Mouse (Mus musculus) hindbrain, embryonic 12.5 days (tissue): ENCODE measurements around the gene Ofcc1. TPM values are rescaled to one million over a fixed set of nuclear protein-coding genes. Genes with fewer than 3 reads are reported as not detected.

Experiments used
- ATAC-seq: fragments of 200-750 bp; cut with Nextera tagmentation; 2 replicates; pipeline ENCODE4 v1.8.0; 2017; ENCODE audit warnings: moderate TSS enrichment; ENCODE audit not compliant: low FRiP score
- H3K27ac ChIP-seq: fragments of 300-500 bp; sonication (generic); 2 replicates; pipeline ENCODE4 v1.5.1; 2016; ENCODE audit warnings: mild to moderate bottlenecking
- H3K27me3 ChIP-seq: fragments of 300-500 bp; sonication (generic); 2 replicates; pipeline ENCODE4 v1.6.1; 2016; ENCODE audit warnings: mild to moderate bottlenecking
- H3K36me3 ChIP-seq: fragments of 300-500 bp; sonication (generic); 2 replicates; pipeline ENCODE4 v1.6.1; 2016; ENCODE audit warnings: mild to moderate bottlenecking
- H3K4me1 ChIP-seq: fragments of 300-500 bp; sonication (generic); 2 replicates; pipeline ENCODE4 v1.6.1; 2016
- H3K4me2 ChIP-seq: fragments of 300-500 bp; sonication (generic); replicated peaks from 2 replicates; pipeline ENCODE4 v1.6.1; 2016; ENCODE audit warnings: mild to moderate bottlenecking
- H3K4me3 ChIP-seq: fragments of 300-500 bp; sonication (generic); 2 replicates; pipeline ENCODE4 v1.5.1; 2016; ENCODE audit warnings: mild to moderate bottlenecking
- H3K9ac ChIP-seq: fragments of 300-500 bp; sonication (generic); 2 replicates; pipeline ENCODE4 v1.6.1; 2016; ENCODE audit warnings: mild to moderate bottlenecking, moderate library complexity
- H3K9me3 ChIP-seq: fragments of 300-500 bp; sonication (generic); replicated peaks from 2 replicates; pipeline ENCODE4 v1.6.1; 2016; ENCODE audit warnings: mild to moderate bottlenecking
- WGBS: fragments of 180-500 bp; shearing (Covaris S2); methylation state at CpG from one replicate; pipeline ENCODE4 v1.1.7; 2016; 5-methylcytosine and 5-hydroxymethylcytosine counted together
- polyA plus RNA-seq: library from polyadenylated mRNA; unstranded; fragments of >200 nt; fragmentation: Nextera tagmentation; extraction: Ambion mirVana; gene quantifications from 2 replicates; pipeline ENCODE4 v1.2.1, GENCODE M21; 2016

Ofcc1 gene
- polyA plus RNA-seq, 1 experiment from 2014 or later = not detected

DNA sequence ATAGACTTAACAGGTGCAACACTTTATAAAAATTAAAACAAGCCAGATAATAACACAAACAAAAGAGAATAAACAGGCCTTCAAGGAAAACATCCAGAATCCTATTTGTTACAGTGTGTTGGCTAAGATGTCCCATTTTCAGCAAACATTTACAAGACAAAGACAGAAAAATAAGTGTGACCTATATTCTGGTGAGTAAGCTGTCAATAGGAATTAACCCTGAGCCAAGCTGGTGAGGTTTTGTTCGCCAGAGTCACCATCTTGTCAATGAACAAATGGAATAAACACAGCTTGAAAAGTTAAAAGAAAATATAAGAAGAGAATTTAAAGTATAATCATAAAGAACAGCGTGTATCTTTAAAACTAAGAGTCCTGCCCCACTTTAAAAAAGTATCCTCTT is 68.4 kb downstream of the Ofcc1 start:
- H3K27me3 ChIP-seq = no peaks in the 10 kb centered on the region
- no peak overlapping the region for H3K9ac ChIP-seq
- WGBS = 86% methylated on average over 2 of the region's 2 CpGs

GRCm38 (mm10) chr13:40290846-40291245 is 70.4 kb downstream of the Ofcc1 start:
- H3K9me3 ChIP-seq = no peaks in the 10 kb centered on the region

More for the DNA sequence above, 68.4 kb downstream of the Ofcc1 start:
- H3K4me2 ChIP-seq = no peak overlapping the region
- no peaks in the 10 kb centered on the region for H3K9me3 ChIP-seq
- H3K36me3 ChIP-seq = no peaks in the 10 kb centered on the region
- H3K4me3 ChIP-seq = no peak overlapping the region
- no peak overlapping the region for H3K27ac ChIP-seq
- ATAC-seq = no peak
- no peaks in the 10 kb centered on the region for H3K4me1 ChIP-seq

GRCm38 (mm10) chr13:40288650-40289049 is 72.6 kb downstream of the Ofcc1 start:
- no peaks in the 10 kb centered on the region for H3K4me1 ChIP-seq
- H3K27ac ChIP-seq = no peak overlapping the region
- no peak overlapping the region for H3K4me3 ChIP-seq
- H3K4me2 ChIP-seq = no peak overlapping the region
- H3K27me3 ChIP-seq = no peaks in the 10 kb centered on the region
- WGBS = 78% methylated on average over 4 of the region's 4 CpGs
- no peaks in the 10 kb centered on the region for H3K36me3 ChIP-seq
- H3K9ac ChIP-seq = no peak overlapping the region
- H3K9me3 ChIP-seq = no peaks in the 10 kb centered on the region
- ATAC-seq = no peak

More at GRCm38 (mm10) chr13:40290846-40291245, 70.4 kb downstream of the Ofcc1 start:
- no peak overlapping the region for H3K9ac ChIP-seq
- H3K36me3 ChIP-seq = no peaks in the 10 kb centered on the region
- H3K27me3 ChIP-seq = no peaks in the 10 kb centered on the region
- 74% methylated on average over 10 of the region's 10 CpGs for WGBS
- ATAC-seq = no peak
- H3K4me1 ChIP-seq = no peaks in the 10 kb centered on the region
- no peak overlapping the region for H3K4me2 ChIP-seq
- no peak overlapping the region for H3K27ac ChIP-seq
- H3K4me3 ChIP-seq = no peak overlapping the region

DNA sequence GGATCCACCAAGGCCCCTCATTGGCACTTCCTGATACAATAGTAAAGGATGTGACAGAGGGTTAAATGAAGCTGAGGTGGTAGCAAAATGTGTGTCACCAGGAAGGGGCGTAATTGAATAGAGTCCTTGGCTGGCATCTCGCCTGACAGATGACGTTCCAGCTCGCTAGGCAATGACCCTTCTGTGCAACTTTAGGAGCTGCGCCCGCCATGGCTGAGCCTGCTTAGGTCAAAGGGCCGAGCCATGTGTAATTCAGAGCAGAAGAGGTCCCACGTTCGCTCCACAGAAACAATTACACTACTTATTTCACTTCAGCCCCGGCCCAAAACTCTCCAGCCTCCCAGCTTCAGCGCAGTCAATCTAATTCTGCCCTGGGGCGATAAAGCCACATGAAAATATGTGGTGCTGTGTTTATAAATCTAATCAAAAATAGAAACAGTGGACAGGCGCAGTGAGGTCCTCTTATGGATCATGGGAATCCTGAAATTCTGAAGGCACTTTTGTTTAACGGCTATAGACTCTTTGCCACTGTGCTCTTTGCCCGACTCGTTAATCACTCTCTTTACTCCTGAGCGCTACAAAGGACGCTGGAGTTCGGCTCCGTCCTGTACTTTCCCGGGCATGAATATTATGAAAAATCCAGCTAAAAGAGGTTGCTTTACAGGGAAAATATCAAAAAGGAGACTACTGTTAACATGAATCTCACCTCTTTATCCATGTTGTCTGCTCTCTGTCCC is 73.8 kb downstream of the Ofcc1 start:
- Histone ChIP-seq H3K4me2 (peak overlapping the region; percentile 37), H3K9me3 (no peaks in the 10 kb centered on the region), H3K36me3 (no peaks in the 10 kb centered on the region), H3K9ac (no peak overlapping the region), H3K27me3 (no peaks in the 10 kb centered on the region), H3K27ac (no peak overlapping the region), H3K4me3 (0 out of 2 replicates have a peak overlapping the region, but pooled peaks have one; percentile 1), H3K4me1 (no peaks in the 10 kb centered on the region)
- no peak for ATAC-seq
- WGBS = 35% methylated on average over 20 of the region's 21 CpGs

DNA sequence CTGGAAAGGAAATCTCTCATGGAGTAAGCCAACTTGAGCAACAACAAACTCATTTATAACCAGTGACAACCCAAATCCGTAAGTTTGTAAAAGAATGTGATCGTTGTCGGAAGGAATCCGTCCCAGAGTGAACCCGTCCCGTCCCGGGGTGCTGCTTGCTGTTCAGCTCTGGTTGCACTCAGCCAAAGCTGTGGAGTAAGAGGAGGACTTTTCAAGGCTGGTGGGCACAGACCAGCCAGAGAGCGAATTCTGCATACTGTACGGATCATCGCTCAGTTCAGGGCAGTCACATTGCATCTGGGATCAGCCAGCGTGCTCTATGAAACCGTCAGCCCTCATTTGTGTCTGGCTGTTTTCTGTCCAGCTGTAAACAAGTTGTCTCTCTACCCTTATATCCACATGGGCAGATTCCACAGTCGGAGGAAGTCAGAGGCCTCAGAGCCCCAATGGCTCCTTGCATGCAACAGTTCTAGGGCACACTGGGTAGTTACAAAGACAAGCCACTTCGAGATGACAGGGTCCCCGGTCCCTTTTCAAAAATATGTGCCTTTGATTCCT is 75.9 kb downstream of the Ofcc1 start:
- Histone ChIP-seq H3K9ac (no peak overlapping the region), H3K4me3 (no peak overlapping the region), H3K27ac (no peak overlapping the region), H3K36me3 (no peaks in the 10 kb centered on the region), H3K4me1 (no peaks in the 10 kb centered on the region), H3K27me3 (no peaks in the 10 kb centered on the region), H3K4me2 (no peak overlapping the region), H3K9me3 (no peaks in the 10 kb centered on the region)
- ATAC-seq = no peak
- 74% methylated on average over 15 of the region's 15 CpGs for WGBS

DNA sequence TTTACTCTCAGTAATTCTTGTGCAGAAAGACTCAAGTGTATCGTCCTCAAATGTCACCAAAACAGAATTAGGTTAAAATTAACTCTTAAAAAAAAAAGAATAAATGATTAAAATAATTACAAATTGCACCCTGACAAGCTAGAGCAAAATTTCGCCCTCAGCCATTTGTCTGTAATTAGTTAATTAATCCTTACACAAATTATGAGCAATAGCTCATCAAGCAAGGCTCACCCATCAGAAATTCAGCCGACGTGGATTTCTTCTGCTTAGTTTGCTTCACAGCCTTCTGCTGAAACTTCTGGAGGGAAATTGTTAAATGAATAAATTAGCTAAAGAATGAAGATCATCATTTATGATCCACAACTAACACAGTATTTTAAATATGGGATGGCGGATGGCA is 80.6 kb downstream of the Ofcc1 start:
- WGBS = 87% methylated on average over 5 of the region's 5 CpGs
- Histone ChIP-seq H3K4me2 (no peak overlapping the region), H3K4me3 (no peak overlapping the region), H3K4me1 (no peaks in the 10 kb centered on the region), H3K9ac (no peak overlapping the region), H3K36me3 (no peaks in the 10 kb centered on the region), H3K27ac (no peak overlapping the region), H3K27me3 (no peaks in the 10 kb centered on the region), H3K9me3 (no peaks in the 10 kb centered on the region)
- ATAC-seq = no peak

GRCm38 (mm10) chr13:40267546-40267945 is 93.7 kb downstream of the Ofcc1 start:
- no peaks in the 10 kb centered on the region for H3K9me3 ChIP-seq
- no peak overlapping the region for H3K4me3 ChIP-seq
- H3K27me3 ChIP-seq = no peaks in the 10 kb centered on the region
- no peaks in the 10 kb centered on the region for H3K4me1 ChIP-seq
- H3K36me3 ChIP-seq = no peaks in the 10 kb centered on the region
- 81% methylated on average over 9 of the region's 9 CpGs for WGBS
- no peak overlapping the region for H3K9ac ChIP-seq
- no peak for ATAC-seq
- no peak overlapping the region for H3K27ac ChIP-seq
- H3K4me2 ChIP-seq = no peak overlapping the region

DNA sequence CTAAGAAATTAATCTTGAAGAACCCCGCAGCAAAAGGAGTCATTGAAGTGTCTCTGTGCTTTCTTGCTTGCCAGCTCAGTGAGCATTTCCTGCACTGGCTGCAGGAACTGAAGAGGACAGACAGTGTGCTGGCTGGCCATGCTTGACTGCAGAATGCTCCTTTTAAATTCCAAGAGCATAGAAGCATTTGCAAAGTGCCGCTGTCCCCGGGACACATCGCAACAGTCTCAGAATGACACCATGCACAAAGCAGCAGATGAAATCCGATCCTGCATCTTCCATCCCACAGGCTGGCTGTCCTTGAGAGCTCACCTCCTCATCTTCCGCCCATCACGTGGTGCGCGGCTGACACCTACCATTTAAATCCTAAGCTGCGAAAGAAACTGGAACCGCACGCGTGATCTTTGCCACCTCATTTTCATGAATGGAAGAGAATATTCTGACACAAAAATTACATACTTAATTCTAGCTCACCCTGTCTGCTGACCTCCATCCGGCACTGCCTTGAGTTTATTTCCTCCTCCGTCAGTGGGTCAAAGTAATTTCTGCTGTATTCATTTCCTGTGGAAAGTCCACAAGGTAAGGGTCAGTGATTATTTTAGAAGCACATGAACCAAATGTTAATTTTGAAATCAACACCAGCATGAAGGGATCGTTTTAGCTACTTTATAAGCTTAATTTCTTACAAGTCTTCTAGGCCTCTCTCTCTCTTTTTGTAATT is 98.0 kb downstream of the Ofcc1 start:
- Histone ChIP-seq H3K27me3 (no peaks in the 10 kb centered on the region), H3K4me2 (no peak overlapping the region; the same call in 1 of the 2 replicates), H3K27ac (no peak overlapping the region), H3K9me3 (no peaks in the 10 kb centered on the region), H3K4me3 (no peak overlapping the region), H3K36me3 (no peaks in the 10 kb centered on the region), H3K4me1 (no peaks in the 10 kb centered on the region), H3K9ac (no peak overlapping the region)
- no peak for ATAC-seq
- WGBS = 62% methylated on average over 16 of the region's 16 CpGs

GRCm38 (mm10) chr13:40258757-40259156 is 102.5 kb downstream of the Ofcc1 start:
- H3K36me3 ChIP-seq = no peaks in the 10 kb centered on the region
- no peak overlapping the region for H3K27ac ChIP-seq
- ATAC-seq = no peak
- H3K9ac ChIP-seq = no peak overlapping the region
- WGBS = 73% methylated on average over 5 of the region's 5 CpGs
- H3K9me3 ChIP-seq = no peaks in the 10 kb centered on the region
- no peak overlapping the region for H3K4me3 ChIP-seq
- no peaks in the 10 kb centered on the region for H3K4me1 ChIP-seq
- no peaks in the 10 kb centered on the region for H3K27me3 ChIP-seq
- no peak overlapping the region for H3K4me2 ChIP-seq

DNA sequence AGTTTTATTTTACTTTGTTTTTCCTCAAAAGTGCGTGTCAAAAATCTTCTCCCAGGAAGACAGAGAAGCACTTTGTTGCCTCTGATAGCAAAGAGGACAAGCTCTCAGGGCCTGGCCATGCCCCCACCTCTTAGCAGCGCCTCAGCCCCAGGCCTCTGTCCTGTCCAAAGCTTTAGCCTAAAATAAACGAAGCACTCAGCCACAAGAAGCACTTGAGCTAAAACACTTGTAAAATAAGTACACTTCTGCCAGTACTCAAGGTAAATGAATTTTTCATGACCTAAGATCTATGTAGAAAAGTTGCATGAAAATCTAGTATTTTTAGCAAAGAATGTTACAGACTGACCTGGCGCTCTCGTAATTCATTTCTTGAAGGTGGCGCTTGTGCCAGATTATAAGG is 117.4 kb downstream of the Ofcc1 start:
- Histone ChIP-seq H3K9me3 (no peaks in the 10 kb centered on the region), H3K4me1 (no peaks in the 10 kb centered on the region), H3K36me3 (no peaks in the 10 kb centered on the region), H3K27ac (no peak overlapping the region), H3K4me2 (no peak overlapping the region), H3K27me3 (no peaks in the 10 kb centered on the region), H3K4me3 (no peak overlapping the region), H3K9ac (no peak overlapping the region)
- 86% methylated on average over 6 of the region's 6 CpGs for WGBS
- ATAC-seq = no peak

GRCm38 (mm10) chr13:40236356-40236755 is 124.9 kb downstream of the Ofcc1 start:
- Histone ChIP-seq H3K27ac (no peak overlapping the region), H3K4me2 (no peak overlapping the region), H3K4me3 (no peak overlapping the region), H3K9ac (no peak overlapping the region), H3K9me3 (no peaks in the 10 kb centered on the region), H3K36me3 (no peaks in the 10 kb centered on the region), H3K4me1 (no peaks in the 10 kb centered on the region), H3K27me3 (no peaks in the 10 kb centered on the region)
- ATAC-seq = no peak
- WGBS = 72% methylated on average over 3 of the region's 3 CpGs

- H3K4me1 ChIP-seq = no peaks in the 10 kb centered on the region
- H3K27ac ChIP-seq = no peak overlapping the region
- no peak for ATAC-seq
- no peaks in the 10 kb centered on the region for H3K27me3 ChIP-seq
- no peaks in the 10 kb centered on the region for H3K36me3 ChIP-seq
- H3K4me2 ChIP-seq = no peak overlapping the region
- no peak overlapping the region for H3K9ac ChIP-seq
- WGBS = 69% methylated on average over 9 of the region's 9 CpGs
- H3K9me3 ChIP-seq = no peaks in the 10 kb centered on the region
- no peak overlapping the region for H3K4me3 ChIP-seq
Observed at GRCm38 (mm10) chr13:40208314-40208713, 152.9 kb downstream of the Ofcc1 start.
